ENCODE assay signal across 8 mouse cellular contexts in genomic region chr8:108714636-108715415, GRCm38 (mm10).
DNase-seq lines count a peak whose midpoint lies in the region; ATAC-seq and TF ChIP-seq lines count a peak whose summit lies in the region.

No protein-coding gene starts in this region.

- no peak for TF ChIP-seq POLR2A in cortical plate, adult 2 months (IDR thresholded peaks at IDR 0.05; ENCODE audit: extremely low read depth, insufficient read depth, low read length)
- peak; percentile 39 for TF ChIP-seq POLR2A in myocyte (IDR thresholded peaks at IDR 0.05; ENCODE audit: insufficient read length, low read depth)

- no peak for TF ChIP-seq CTCF in cortical plate, adult 2 months (IDR thresholded peaks at IDR 0.05; ENCODE audit: extremely low read depth, insufficient read depth, low read length)
- peak; percentile 52 for TF ChIP-seq CTCF in intestine, postnatal 0 days (IDR thresholded peaks at IDR 0.05; ENCODE audit: low read depth)
- no peak for TF ChIP-seq CTCF in liver, embryonic 14.5 days (IDR thresholded peaks at IDR 0.05; ENCODE audit: low read depth)

- peak overlapping the region; percentile 95 for H3K4me2 ChIP-seq in intestine, postnatal 0 days (replicated peaks; ENCODE audit: low read depth)
- H3K4me2 ChIP-seq in liver, embryonic 14.5 days (ENCODE audit: low read depth) = peak overlapping the region; percentile 56
- peak overlapping the region; percentile 91 for H3K4me2 ChIP-seq in myocyte (ENCODE audit: low read depth)

- peak; percentile 39 for DNase-seq in layer of hippocampus, adult 11-12 months (ENCODE audit: low spot score)
- no peak for DNase-seq in layer of hippocampus, adult 8-10 months (ENCODE audit: low spot score in 2 of 2)
- DNase-seq in heart, adult 11 months = peak; percentile 98
- DNase-seq in liver, embryonic 14.5 days (ENCODE audit: low read depth in 3 of 3, low spot score in 3 of 3) = no peak
- peak; percentile 66 for DNase-seq in thymus, postnatal 14 days

- no peaks in the 10 kb centered on the region for H3K36me3 ChIP-seq in intestine, postnatal 0 days (ENCODE audit: control insufficient read depth, insufficient read depth)
- H3K36me3 ChIP-seq in liver, embryonic 14.5 days (replicated peaks; ENCODE audit: control insufficient read depth, insufficient read depth, low read depth) = no peaks in the 10 kb centered on the region
- no peaks in the 10 kb centered on the region for H3K36me3 ChIP-seq in myocyte (ENCODE audit: control insufficient read depth, insufficient read depth)

- no peak for TF ChIP-seq EP300 in liver, embryonic 14.5 days (IDR thresholded peaks at IDR 0.05; ENCODE audit: low read depth)

- H3K4me1 ChIP-seq in cortical plate, adult 2 months (ENCODE audit: control insufficient read depth, insufficient read depth, low read length) = no peaks in the 10 kb centered on the region
- H3K4me1 ChIP-seq in intestine, postnatal 0 days (replicated peaks; ENCODE audit: control insufficient read depth, insufficient read depth, low read length) = peaks cover 4% of the 10 kb centered on the region; the same call in 1 of the 2 replicates
- peaks cover 0 to 10% of the 10 kb centered on the region in 2 experiments; a peak in 3 of 4 replicates for H3K4me1 ChIP-seq in liver, embryonic 14.5 days (replicated peaks; ENCODE audit: control insufficient read depth in 2 of 2, insufficient read depth in 2 of 2, low read length in 1 of 2)

- no peaks in the 10 kb centered on the region for H3K9me3 ChIP-seq in intestine, postnatal 0 days (ENCODE audit: control insufficient read depth)
- no peaks in the 10 kb centered on the region for H3K9me3 ChIP-seq in liver, embryonic 14.5 days (ENCODE audit: control insufficient read depth, low read length)

- peak; percentile 81 for ATAC-seq in intestine, postnatal 0 days
- ATAC-seq in liver, embryonic 14.5 days (ENCODE audit: insufficient read depth) = peak; percentile 69

- WGBS in intestine, postnatal 0 days = under 1% methylated on average over 47 of the region's 84 CpGs
- WGBS in liver, embryonic 14.5 days (ENCODE audit: insufficient replicate concordance) = under 1% methylated on average over 61 of the region's 84 CpGs

- H3K4me3 ChIP-seq in cortical plate, adult 2 months (ENCODE audit: insufficient read depth, low read length) = peak overlapping the region; percentile 51
- peak overlapping the region; percentile 80 for H3K4me3 ChIP-seq in intestine, postnatal 0 days (ENCODE audit: low read depth, low read length)
- H3K4me3 ChIP-seq in liver, embryonic 14.5 days (ENCODE audit: insufficient read depth in 1 of 2, low read depth in 2 of 2, low read length in 2 of 2) = peak overlapping the region; percentile 44 to 57
- H3K4me3 ChIP-seq in myocyte = peak overlapping the region; percentile 55

- no peaks in the 10 kb centered on the region for H3K27me3 ChIP-seq in intestine, postnatal 0 days (replicated peaks; ENCODE audit: control insufficient read depth, insufficient read depth, low read length)
- H3K27me3 ChIP-seq in liver, embryonic 14.5 days (ENCODE audit: control insufficient read depth, insufficient read depth, low read length) = peaks cover 32% of the 10 kb centered on the region
- no peaks in the 10 kb centered on the region for H3K27me3 ChIP-seq in myocyte (ENCODE audit: control insufficient read depth, insufficient read depth, insufficient read length)

- peak overlapping the region; percentile 68 for H3K27ac ChIP-seq in cortical plate, adult 2 months (ENCODE audit: insufficient read depth, low read length)
- peak overlapping the region; percentile 86 for H3K27ac ChIP-seq in intestine, postnatal 0 days (ENCODE audit: low read depth, low read length)
- H3K27ac ChIP-seq in liver, embryonic 14.5 days = no peak overlapping the region

- H3ac ChIP-seq in myocyte (ENCODE audit: control insufficient read depth, insufficient read length) = peak overlapping the region; percentile 86

- peak overlapping the region; percentile 49 for H3K9ac ChIP-seq in intestine, postnatal 0 days (ENCODE audit: low read depth, low read length)
- H3K9ac ChIP-seq in liver, embryonic 14.5 days (replicated peaks) = no peak overlapping the region

- peaks cover 86% of the 10 kb centered on the region for H3K79me2 ChIP-seq in myocyte (ENCODE audit: control insufficient read depth, insufficient read depth)

TF ChIP-seq in myocyte, 11 proteins besides CTCF, POLR2A, EP300 and RAD21:
- TF ChIP-seq POLR2AphosphoS2 (IDR thresholded peaks at IDR 0.05; ENCODE audit: insufficient read length, low read depth) = no peak
- peak in 1 of 3 experiments; percentile 67 for TF ChIP-seq MYOG (IDR thresholded peaks at IDR 0.05; ENCODE audit: control insufficient read depth in 1 of 3, insufficient read depth in 1 of 3, insufficient read length in 2 of 3, low read depth in 2 of 3)
- peak in 2 of 3 experiments; percentile 36 to 75 for TF ChIP-seq MYOD1 (IDR thresholded peaks at IDR 0.05; ENCODE audit: control insufficient read depth in 1 of 3, insufficient read length in 2 of 3, low read depth in 2 of 3)
- no peak for TF ChIP-seq MAX (IDR thresholded peaks at IDR 0.05; ENCODE audit: low read depth)
- no peak for TF ChIP-seq SRF (IDR thresholded peaks at IDR 0.05; ENCODE audit: control insufficient read depth, insufficient read length, low read depth)

Comparison
In these comparisons a context has a peak if more than half of its experiments do, and no peak if none do; other contexts are left out.
1. DNase-seq: peak in layer of hippocampus, adult 11-12 months (single experiment), heart, adult 11 months (single experiment) and thymus, postnatal 14 days (single experiment); none in layer of hippocampus, adult 8-10 months (0 of 2) and liver, embryonic 14.5 days (0 of 3).
2. Peak in every context shown above with its lines, with median percentiles within 50 percentile points of each other: H3K4me3 ChIP-seq and H3K4me2 ChIP-seq.